Mouse (Mus musculus) megakaryocyte-erythroid progenitor cell, adult 5-6 weeks (primary cell): Measurements from ENCODE around the gene Pkd1l2. TPM values are rescaled to one million over a fixed set of nuclear protein-coding genes. Genes with fewer than 3 reads are reported as not detected.

Experiments
- ATAC-seq: replicated peaks from 2 replicates; pipeline ENCODE4 v1.8.0; 2016; ENCODE audit warnings: mild to moderate bottlenecking, inconsistent platforms; ENCODE audit not compliant: severe bottlenecking, poor library complexity, low FRiP score, low TSS enrichment
- total RNA-seq, 2 experiments: library from RNA; stranded (forward) in 1 of 2; stranded (reverse) in 1 of 2; fragments of 200-1000, 215-1000 nt in 1 of 2; fragments of >200 nt in 1 of 2; fragmentation: Nextera tagmentation in 1 of 2; gene quantifications; 2 replicates each; pipeline ENCODE4 v1.2.3; 2014 to 2017

Pkd1l2 gene
- total RNA-seq, 2 experiments from 2014 or later = not detected

- no peak for ATAC-seq
Measured at GRCm38 (mm10) chr8:117089802-117090201, 7.6 kb upstream of the Pkd1l2 start.

GRCm38 (mm10) chr8:117087036-117087435 lies 4.8 kb upstream of the Pkd1l2 start:
- ATAC-seq = no peak

- ATAC-seq = peak; percentile 77
Measured at GRCm38 (mm10) chr8:117085521-117085920, 3.3 kb upstream of the Pkd1l2 start.

GRCm38 (mm10) chr8:117082947-117083559 lies 804 bp upstream of the Pkd1l2 start:
- ATAC-seq = peak; percentile 73

GRCm38 (mm10) chr8:117079652-117080051 lies 2.6 kb downstream of the Pkd1l2 start:
- no peak for ATAC-seq

GRCm38 (mm10) chr8:117078367-117078926 lies 3.8 kb downstream of the Pkd1l2 start:
- no peak for ATAC-seq

DNA sequence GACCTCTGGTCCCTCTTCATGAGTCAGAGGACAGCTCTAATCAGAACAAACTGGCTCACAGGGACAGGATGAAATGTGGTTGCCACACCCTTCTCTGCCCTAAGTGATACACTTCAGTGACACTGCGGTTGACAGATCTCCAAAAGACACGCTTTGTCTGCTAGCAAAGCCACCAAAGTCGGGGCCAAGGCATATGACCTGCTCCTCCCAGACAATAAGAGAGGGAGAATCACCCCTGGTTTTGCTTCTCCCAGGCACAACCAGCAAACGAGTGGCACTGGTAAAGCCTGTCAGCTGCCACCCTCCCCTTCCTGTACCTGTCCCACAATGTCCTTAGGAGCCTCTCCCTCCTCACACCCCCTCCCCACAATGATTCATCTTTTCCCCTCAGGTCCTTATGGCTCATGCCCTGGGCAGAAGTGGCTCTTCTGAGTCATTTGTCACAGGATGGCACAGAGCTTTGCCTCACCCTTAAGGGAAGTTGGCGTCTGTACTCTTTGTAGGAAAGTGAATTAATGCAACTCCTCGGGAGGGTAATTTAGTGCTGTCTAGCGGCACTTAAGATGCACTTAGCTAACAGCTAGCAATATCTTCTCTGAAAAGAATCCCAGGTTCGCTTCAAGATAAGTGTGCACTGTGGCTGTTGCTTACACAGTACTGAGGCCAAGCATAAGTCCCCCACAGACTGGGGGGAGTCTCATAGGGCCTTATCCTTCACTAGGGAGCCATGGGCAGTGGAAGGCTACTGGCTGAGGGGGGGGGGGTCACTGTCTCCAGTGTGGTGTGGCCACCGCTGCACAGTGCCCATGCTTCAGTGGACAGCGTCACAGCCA lies 7.7 kb downstream of the Pkd1l2 start:
- peak; percentile 93 for ATAC-seq

DNA sequence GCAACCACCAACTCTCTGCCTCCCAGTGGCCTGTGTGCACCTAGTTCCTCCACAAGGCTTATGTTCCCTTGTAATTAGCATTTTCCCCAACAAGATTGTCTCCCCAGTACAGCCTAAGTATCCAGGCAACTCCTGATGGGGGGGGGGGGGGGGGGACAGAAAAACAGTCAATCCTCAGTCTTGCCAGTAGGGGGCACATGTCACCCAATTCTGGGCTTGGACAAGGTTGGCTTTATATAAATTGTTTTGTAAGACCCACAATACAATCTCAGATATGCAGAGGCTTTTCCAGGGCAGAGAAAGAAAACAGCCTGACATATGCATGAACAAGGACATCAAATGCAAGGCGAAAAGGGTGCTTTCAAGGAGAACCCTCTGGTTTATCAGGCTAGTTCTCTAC lies 12.5 kb downstream of the Pkd1l2 start:
- no peak for ATAC-seq

DNA sequence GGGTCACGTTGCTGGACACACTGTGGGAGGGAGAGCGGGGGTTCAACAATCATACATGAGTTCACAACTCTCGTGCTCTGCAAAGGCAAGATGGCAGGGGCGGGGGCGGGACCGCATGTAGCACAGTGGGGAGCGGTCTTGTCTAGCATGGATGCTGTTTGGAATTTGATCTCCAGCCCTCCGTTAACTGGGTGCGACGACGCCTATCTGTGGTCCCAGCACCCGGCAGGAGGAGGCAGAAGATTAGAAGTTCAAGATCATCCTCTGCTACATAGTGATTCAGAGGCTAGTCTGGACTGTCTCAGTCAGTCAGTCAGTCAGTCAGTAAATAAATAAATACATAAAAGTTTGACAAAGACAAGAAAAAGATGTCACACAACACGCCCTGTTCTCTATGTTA lies 14.0 kb downstream of the Pkd1l2 start:
- peak; percentile 51 for ATAC-seq

- no peak for ATAC-seq
Measured at GRCm38 (mm10) chr8:117067396-117067795, 14.9 kb downstream of the Pkd1l2 start.

- ATAC-seq = no peak
Measured at GRCm38 (mm10) chr8:117066955-117067354, 15.3 kb downstream of the Pkd1l2 start.

- no peak for ATAC-seq
Measured at GRCm38 (mm10) chr8:117061180-117061880, 20.9 kb downstream of the Pkd1l2 start.

DNA sequence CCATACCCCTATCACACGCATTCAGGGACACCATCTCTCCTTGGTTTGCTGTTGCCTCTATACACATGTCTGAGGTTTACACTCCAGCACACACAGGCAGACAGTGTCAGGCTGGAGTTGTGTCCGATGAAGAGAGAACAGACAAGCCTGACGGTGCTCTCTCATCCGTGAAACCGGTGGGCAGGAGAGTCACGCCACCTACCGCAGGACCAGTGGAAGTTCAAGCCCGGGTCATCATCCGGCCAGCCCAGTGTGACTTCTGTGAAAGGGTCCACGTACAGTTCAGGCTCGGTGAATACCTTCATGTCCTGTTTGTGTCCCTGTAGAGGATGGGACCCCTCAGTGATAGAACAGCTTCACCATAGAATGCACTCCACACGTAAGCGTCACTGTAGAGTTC lies 21.9 kb downstream of the Pkd1l2 start:
- no peak for ATAC-seq

DNA sequence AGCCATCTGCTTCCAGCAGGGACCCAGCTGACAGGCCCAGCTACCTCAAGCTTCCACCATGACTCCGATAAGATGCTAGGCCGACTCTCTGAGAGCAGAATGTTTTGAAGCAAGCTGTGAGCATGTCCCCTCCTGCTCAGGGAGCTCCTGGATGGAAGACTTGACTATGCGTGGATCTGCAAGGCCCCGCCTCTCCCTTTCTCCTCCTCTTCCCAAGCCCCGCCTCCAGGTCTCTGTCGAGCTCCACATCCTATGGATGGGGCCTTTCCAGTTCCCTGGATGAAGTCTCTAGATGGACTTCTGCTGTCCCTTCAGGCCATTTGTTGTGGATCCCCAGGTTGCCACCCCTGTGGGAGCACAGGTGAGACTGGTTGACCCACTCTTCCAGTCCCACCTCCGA lies 23.2 kb downstream of the Pkd1l2 start:
- ATAC-seq = no peak

DNA sequence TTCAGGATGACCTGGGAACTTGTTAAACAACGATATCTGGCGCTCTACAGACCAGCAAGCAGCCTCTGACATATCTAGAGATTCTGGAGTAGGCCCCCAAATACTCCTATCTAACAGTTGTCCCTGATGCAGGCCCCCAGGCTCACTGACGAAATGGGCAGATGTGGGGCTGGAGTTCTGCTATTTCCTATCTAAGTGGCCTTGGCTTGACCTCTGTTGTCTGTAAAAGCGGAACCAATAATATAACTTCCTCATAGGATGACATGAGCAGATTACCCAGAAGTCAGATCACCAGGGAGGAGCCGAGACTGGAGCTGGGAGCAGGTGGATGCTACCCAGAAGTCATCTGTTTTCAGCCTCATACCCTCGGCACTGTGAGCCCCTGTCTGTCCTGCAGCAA lies 27.2 kb downstream of the Pkd1l2 start:
- no peak for ATAC-seq

GRCm38 (mm10) chr8:117054146-117054545 lies 28.1 kb downstream of the Pkd1l2 start:
- ATAC-seq = no peak

GRCm38 (mm10) chr8:117053135-117054079 lies 28.8 kb downstream of the Pkd1l2 start:
- peak; percentile 62 for ATAC-seq

DNA sequence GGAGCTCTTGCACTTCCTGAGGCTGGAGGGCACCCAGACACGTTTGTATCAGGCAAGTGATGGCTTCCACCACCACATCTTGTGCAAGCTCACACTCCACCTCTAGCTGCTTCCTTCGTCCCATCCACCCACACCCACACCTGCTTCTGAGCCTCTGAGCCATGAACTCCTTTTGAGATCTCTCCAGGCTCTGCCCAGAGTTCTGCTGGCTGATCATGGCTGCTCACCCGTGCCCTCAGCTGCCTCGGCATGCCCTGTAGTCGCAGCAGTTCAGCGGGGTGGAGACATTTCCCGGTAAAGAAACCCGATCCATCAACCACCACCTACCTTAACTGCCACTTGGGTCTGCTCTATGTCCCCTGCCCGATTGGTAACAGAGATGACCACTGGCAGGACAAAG lies 30.9 kb downstream of the Pkd1l2 start:
- ATAC-seq = no peak

DNA sequence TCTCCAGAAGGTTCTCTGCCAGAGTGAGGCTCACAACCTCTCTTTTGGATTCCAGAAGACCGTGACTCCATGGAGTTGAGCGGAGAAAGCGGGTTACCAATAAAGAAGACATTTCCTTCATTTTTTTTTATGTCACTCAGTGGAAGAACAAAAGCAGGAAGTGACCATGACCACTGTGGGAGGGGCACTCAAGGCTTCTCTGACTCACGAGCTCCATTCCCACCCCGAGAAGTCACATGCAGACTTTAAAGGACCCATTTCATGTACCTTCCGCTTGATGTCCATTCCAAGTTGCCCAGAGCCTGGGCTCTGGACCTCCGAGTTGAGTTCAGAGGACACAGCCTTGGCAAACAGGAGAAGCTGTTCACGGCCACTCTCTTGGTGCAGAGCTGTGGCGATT lies 31.5 kb downstream of the Pkd1l2 start:
- no peak for ATAC-seq
